Mouse (Mus musculus) limb, embryonic 10.5 days (tissue): ENCODE results near the gene Dhx32. TPM values are rescaled to one million over a fixed set of nuclear protein-coding genes. Genes with fewer than 3 reads are reported as not detected.

Experiments
- DNase-seq: peaks from one replicate; pipeline ENCODE4 v3.0.0-alpha.2; 2017; ENCODE audit warnings: low spot score
- H3K27ac ChIP-seq: fragments of 300-500 bp; sonication (generic); 2 replicates; pipeline ENCODE4 v1.5.1; 2016; ENCODE audit warnings: mild to moderate bottlenecking
- H3K27me3 ChIP-seq: fragments of 300-500 bp; sonication (generic); 2 replicates; pipeline ENCODE4 v1.6.1; 2016; ENCODE audit warnings: low read depth, mild to moderate bottlenecking; ENCODE audit not compliant: poor library complexity, severe bottlenecking
- H3K36me3 ChIP-seq: fragments of 300-500 bp; sonication (generic); 2 replicates; pipeline ENCODE4 v1.6.1; 2016; ENCODE audit warnings: mild to moderate bottlenecking, moderate library complexity
- H3K4me1 ChIP-seq: fragments of 300-500 bp; sonication (generic); 2 replicates; pipeline ENCODE4 v1.6.1; 2016
- H3K4me3 ChIP-seq: fragments of 300-500 bp; sonication (generic); 2 replicates; pipeline ENCODE4 v1.5.1; 2016; ENCODE audit warnings: mild to moderate bottlenecking, moderate library complexity
- H3K9me3 ChIP-seq: fragments of 300-500 bp; sonication (generic); replicated peaks from 2 replicates; pipeline ENCODE4 v1.6.1; 2016; ENCODE audit warnings: mild to moderate bottlenecking
- WGBS: fragments of 180-500 bp; shearing (Covaris S2); methylation state at CpG from one replicate; pipeline ENCODE4 v1.1.7; 2016; 5-methylcytosine and 5-hydroxymethylcytosine counted together
- polyA plus RNA-seq: library from polyadenylated mRNA; unstranded; fragments of >200 nt; fragmentation: Nextera tagmentation; extraction: Ambion mirVana; gene quantifications from 2 replicates; pipeline ENCODE4 v1.2.1, GENCODE M21; 2016

Gene Dhx32
- polyA plus RNA-seq, 1 experiment from 2014 or later: 18.0 TPM

GRCm38 (mm10) chr7:133740558-133740957 lies 42.0 kb downstream of the Dhx32 start:
- Histone ChIP-seq H3K9me3 (no peaks in the 10 kb centered on the region), H3K4me1 (peaks cover 3% of the 10 kb centered on the region; the same call in 1 of the 2 replicates), H3K27me3 (no peaks in the 10 kb centered on the region), H3K36me3 (peaks cover 10% of the 10 kb centered on the region; the same call in 1 of the 2 replicates), H3K4me3 (no peak overlapping the region), H3K27ac (no peak overlapping the region)
- DNase-seq: no peak
- 93% methylated on average over 7 of the region's 7 CpGs for WGBS

GRCm38 (mm10) chr7:133731971-133732645 lies 50.4 kb downstream of the Dhx32 start:
- no peak for DNase-seq
- 74% methylated on average over 4 of the region's 4 CpGs for WGBS
- Histone ChIP-seq H3K9me3 (no peaks in the 10 kb centered on the region), H3K36me3 (peaks cover 6% of the 10 kb centered on the region; the same call in 1 of the 2 replicates), H3K27ac (no peak overlapping the region), H3K4me1 (no peaks in the 10 kb centered on the region), H3K4me3 (no peak overlapping the region), H3K27me3 (no peaks in the 10 kb centered on the region)

GRCm38 (mm10) chr7:133730324-133731191 lies 52.0 kb downstream of the Dhx32 start:
- H3K27ac ChIP-seq: no peak overlapping the region
- H3K9me3 ChIP-seq: no peaks in the 10 kb centered on the region
- H3K36me3 ChIP-seq: peaks cover 6% of the 10 kb centered on the region; the same call in 1 of the 2 replicates
- DNase-seq: no peak
- WGBS: 84% methylated on average over 11 of the region's 11 CpGs
- no peaks in the 10 kb centered on the region for H3K27me3 ChIP-seq
- no peaks in the 10 kb centered on the region for H3K4me1 ChIP-seq
- H3K4me3 ChIP-seq: no peak overlapping the region

GRCm38 (mm10) chr7:133729351-133729750 lies 53.2 kb downstream of the Dhx32 start:
- Histone ChIP-seq H3K27ac (no peak overlapping the region), H3K4me3 (no peak overlapping the region), H3K36me3 (peaks cover 10% of the 10 kb centered on the region), H3K9me3 (no peaks in the 10 kb centered on the region), H3K4me1 (no peaks in the 10 kb centered on the region), H3K27me3 (no peaks in the 10 kb centered on the region)
- WGBS: 77% methylated on average over 5 of the region's 5 CpGs
- no peak for DNase-seq

- Histone ChIP-seq H3K27ac (no peak overlapping the region), H3K4me1 (no peaks in the 10 kb centered on the region), H3K36me3 (peaks cover 27% of the 10 kb centered on the region)
Measured at GRCm38 (mm10) chr7:133727027-133727426, 55.5 kb downstream of the Dhx32 start.

GRCm38 (mm10) chr7:133725571-133725970 lies 57.0 kb downstream of the Dhx32 start:
- H3K4me1 ChIP-seq: no peaks in the 10 kb centered on the region
- H3K36me3 ChIP-seq: peaks cover 41% of the 10 kb centered on the region
- DNase-seq: no peak
- no peaks in the 10 kb centered on the region for H3K9me3 ChIP-seq
- H3K27me3 ChIP-seq: no peaks in the 10 kb centered on the region
- H3K4me3 ChIP-seq: no peak overlapping the region
- WGBS: 83% methylated on average over 10 of the region's 10 CpGs
- H3K27ac ChIP-seq: no peak overlapping the region

More at GRCm38 (mm10) chr7:133727027-133727426, 55.5 kb downstream of the Dhx32 start:
- no peak overlapping the region for H3K4me3 ChIP-seq
- DNase-seq: no peak
- WGBS: 81% methylated on average over 6 of the region's 6 CpGs
- H3K9me3 ChIP-seq: no peaks in the 10 kb centered on the region
- H3K27me3 ChIP-seq: no peaks in the 10 kb centered on the region

GRCm38 (mm10) chr7:133724844-133725243 lies 57.7 kb downstream of the Dhx32 start:
- H3K9me3 ChIP-seq: no peaks in the 10 kb centered on the region
- DNase-seq: no peak
- WGBS: 93% methylated on average over 10 of the region's 10 CpGs
- no peak overlapping the region for H3K27ac ChIP-seq
- H3K27me3 ChIP-seq: no peaks in the 10 kb centered on the region
- H3K4me1 ChIP-seq: no peaks in the 10 kb centered on the region
- no peak overlapping the region for H3K4me3 ChIP-seq
- H3K36me3 ChIP-seq: peaks cover 48% of the 10 kb centered on the region

GRCm38 (mm10) chr7:133720616-133721015 lies 61.9 kb downstream of the Dhx32 start:
- DNase-seq: no peak
- H3K27me3 ChIP-seq: no peaks in the 10 kb centered on the region
- H3K4me1 ChIP-seq: no peaks in the 10 kb centered on the region
- no peaks in the 10 kb centered on the region for H3K9me3 ChIP-seq
- WGBS: 93% methylated on average over 11 of the region's 11 CpGs
- peaks cover 91% of the 10 kb centered on the region for H3K36me3 ChIP-seq
- H3K27ac ChIP-seq: no peak overlapping the region
- H3K4me3 ChIP-seq: no peak overlapping the region

GRCm38 (mm10) chr7:133718580-133718979 lies 63.9 kb downstream of the Dhx32 start:
- WGBS: 94% methylated on average over 1 of the region's 1 CpGs
- Histone ChIP-seq H3K36me3 (peaks cover 99% of the 10 kb centered on the region), H3K9me3 (no peaks in the 10 kb centered on the region), H3K4me1 (no peaks in the 10 kb centered on the region), H3K27ac (no peak overlapping the region), H3K4me3 (no peak overlapping the region), H3K27me3 (no peaks in the 10 kb centered on the region)
- no peak for DNase-seq

- H3K9me3 ChIP-seq: no peaks in the 10 kb centered on the region
- 92% methylated on average over 4 of the region's 4 CpGs for WGBS
- no peaks in the 10 kb centered on the region; the same call in 1 of the 2 replicates for H3K4me1 ChIP-seq
- no peak for DNase-seq
- H3K36me3 ChIP-seq: peaks cover 94% of the 10 kb centered on the region
- no peaks in the 10 kb centered on the region for H3K27me3 ChIP-seq
- no peak overlapping the region for H3K4me3 ChIP-seq
- H3K27ac ChIP-seq: no peak overlapping the region
Measured at GRCm38 (mm10) chr7:133715387-133715786, 67.1 kb downstream of the Dhx32 start.

GRCm38 (mm10) chr7:133707301-133707700 lies 75.2 kb downstream of the Dhx32 start:
- WGBS: 85% methylated on average over 2 of the region's 2 CpGs
- H3K27ac ChIP-seq: no peak overlapping the region
- DNase-seq: no peak
- H3K4me1 ChIP-seq: peaks cover 8% of the 10 kb centered on the region
- H3K36me3 ChIP-seq: peaks cover 14% of the 10 kb centered on the region
- no peak overlapping the region for H3K4me3 ChIP-seq
- H3K27me3 ChIP-seq: no peaks in the 10 kb centered on the region
- H3K9me3 ChIP-seq: no peaks in the 10 kb centered on the region

GRCm38 (mm10) chr7:133703906-133704305 lies 78.6 kb downstream of the Dhx32 start:
- WGBS: 91% methylated on average over 7 of the region's 7 CpGs
- no peaks in the 10 kb centered on the region for H3K4me1 ChIP-seq

GRCm38 (mm10) chr7:133702333-133702732 lies 80.2 kb downstream of the Dhx32 start:
- Histone ChIP-seq H3K9me3 (no peaks in the 10 kb centered on the region), H3K4me1 (no peaks in the 10 kb centered on the region), H3K4me3 (no peak overlapping the region), H3K27me3 (no peaks in the 10 kb centered on the region), H3K36me3 (peaks cover 5% of the 10 kb centered on the region), H3K27ac (no peak overlapping the region)
- DNase-seq: no peak
- 78% methylated on average over 10 of the region's 10 CpGs for WGBS

More at GRCm38 (mm10) chr7:133703906-133704305, 78.6 kb downstream of the Dhx32 start:
- DNase-seq: no peak
- Histone ChIP-seq H3K4me3 (no peak overlapping the region), H3K27ac (no peak overlapping the region), H3K27me3 (no peaks in the 10 kb centered on the region), H3K9me3 (no peaks in the 10 kb centered on the region), H3K36me3 (peaks cover 5% of the 10 kb centered on the region)
